Mouse (Mus musculus) urinary bladder, postnatal 4 days (tissue): Measurements from ENCODE around the gene Mrpl22.
"Not testable (repeated sequence)": the region's sequence is repeated elsewhere in the genome, so short reads cannot be mapped to it uniquely, and the experiment has no call there.

Experiments
- DNase-seq, 2 experiments: peaks; one replicate each; pipeline ENCODE4 v3.0.0; 2021 to 2022; ENCODE audit warnings: low spot score in 2 of 2

The Mrpl22 gene

GRCm38 (mm10) chr11:58171459-58172091 lies at the start of gene Mrpl22:
Gene Mrpl22, plus strand, starts transcription at chr11:58171661.
- DNase-seq, result peak; percentile 90 to 98

- DNase-seq, result no peak
Measured at GRCm38 (mm10) chr11:58123711-58124110, 47.8 kb upstream of the Mrpl22 start.

- no peak for DNase-seq
Measured at GRCm38 (mm10) chr11:58125021-58125420, 46.4 kb upstream of the Mrpl22 start.

- peak in 1 of 2 experiments; percentile 40 for DNase-seq
Measured at GRCm38 (mm10) chr11:58126397-58127160, 44.9 kb upstream of the Mrpl22 start.

- DNase-seq, result no peak
Measured at GRCm38 (mm10) chr11:58127544-58127943, 43.9 kb upstream of the Mrpl22 start.

GRCm38 (mm10) chr11:58129302-58129843 lies 42.1 kb upstream of the Mrpl22 start:
- no peak for DNase-seq

GRCm38 (mm10) chr11:58132026-58132425 lies 39.4 kb upstream of the Mrpl22 start:
- no peak for DNase-seq

GRCm38 (mm10) chr11:58134869-58135268 lies 36.6 kb upstream of the Mrpl22 start:
- DNase-seq, result no peak

GRCm38 (mm10) chr11:58135296-58135695 lies 36.2 kb upstream of the Mrpl22 start:
- DNase-seq, result no peak

GRCm38 (mm10) chr11:58136677-58137076 lies 34.8 kb upstream of the Mrpl22 start:
- no peak for DNase-seq

- no peak for DNase-seq
Measured at GRCm38 (mm10) chr11:58138821-58139220, 32.6 kb upstream of the Mrpl22 start.

GRCm38 (mm10) chr11:58139466-58139865 lies 32.0 kb upstream of the Mrpl22 start:
- DNase-seq, result no peak

GRCm38 (mm10) chr11:58143704-58144426 lies 27.6 kb upstream of the Mrpl22 start:
- no peak for DNase-seq

- no peak for DNase-seq
Measured at GRCm38 (mm10) chr11:58146241-58146640, 25.2 kb upstream of the Mrpl22 start.

- no peak for DNase-seq
Measured at GRCm38 (mm10) chr11:58155458-58155857, 16.0 kb upstream of the Mrpl22 start.

GRCm38 (mm10) chr11:58156871-58157270 lies 14.6 kb upstream of the Mrpl22 start:
- DNase-seq, result no peak

GRCm38 (mm10) chr11:58165072-58165471 lies 6.4 kb upstream of the Mrpl22 start:
- DNase-seq, result no peak

- no peak for DNase-seq
Measured at GRCm38 (mm10) chr11:58167822-58168166, 3.7 kb upstream of the Mrpl22 start.

- peak; percentile 81 to 83 for DNase-seq
Measured at GRCm38 (mm10) chr11:58168167-58168915, 3.1 kb upstream of the Mrpl22 start, which contains the start of gene Gemin5. Gene Gemin5, minus strand, starts transcription at chr11:58168539.

- DNase-seq, result no peak
Measured at GRCm38 (mm10) chr11:58169666-58170065, 1.8 kb upstream of the Mrpl22 start.

- DNase-seq, result peak; percentile 34 to 63
Measured at GRCm38 (mm10) chr11:58179563-58179962, 8.1 kb downstream of the Mrpl22 start.

GRCm38 (mm10) chr11:58179986-58180385 lies 8.5 kb downstream of the Mrpl22 start:
- not testable (repeated sequence) for DNase-seq
